Mouse (Mus musculus) kidney, adult 11 months (tissue): Measurements from ENCODE around the gene Gad2.
A peak's percentile ranks its signal among the peaks of the same experiment; 100 is the strongest.
"Not testable (repeated sequence)": the region's sequence is repeated elsewhere in the genome, so short reads cannot be mapped to it uniquely, and the experiment has no call there.

Source experiments
- DNase-seq: peaks from one replicate; pipeline ENCODE4 v3.0.0; 2022

The Gad2 gene

DNA sequence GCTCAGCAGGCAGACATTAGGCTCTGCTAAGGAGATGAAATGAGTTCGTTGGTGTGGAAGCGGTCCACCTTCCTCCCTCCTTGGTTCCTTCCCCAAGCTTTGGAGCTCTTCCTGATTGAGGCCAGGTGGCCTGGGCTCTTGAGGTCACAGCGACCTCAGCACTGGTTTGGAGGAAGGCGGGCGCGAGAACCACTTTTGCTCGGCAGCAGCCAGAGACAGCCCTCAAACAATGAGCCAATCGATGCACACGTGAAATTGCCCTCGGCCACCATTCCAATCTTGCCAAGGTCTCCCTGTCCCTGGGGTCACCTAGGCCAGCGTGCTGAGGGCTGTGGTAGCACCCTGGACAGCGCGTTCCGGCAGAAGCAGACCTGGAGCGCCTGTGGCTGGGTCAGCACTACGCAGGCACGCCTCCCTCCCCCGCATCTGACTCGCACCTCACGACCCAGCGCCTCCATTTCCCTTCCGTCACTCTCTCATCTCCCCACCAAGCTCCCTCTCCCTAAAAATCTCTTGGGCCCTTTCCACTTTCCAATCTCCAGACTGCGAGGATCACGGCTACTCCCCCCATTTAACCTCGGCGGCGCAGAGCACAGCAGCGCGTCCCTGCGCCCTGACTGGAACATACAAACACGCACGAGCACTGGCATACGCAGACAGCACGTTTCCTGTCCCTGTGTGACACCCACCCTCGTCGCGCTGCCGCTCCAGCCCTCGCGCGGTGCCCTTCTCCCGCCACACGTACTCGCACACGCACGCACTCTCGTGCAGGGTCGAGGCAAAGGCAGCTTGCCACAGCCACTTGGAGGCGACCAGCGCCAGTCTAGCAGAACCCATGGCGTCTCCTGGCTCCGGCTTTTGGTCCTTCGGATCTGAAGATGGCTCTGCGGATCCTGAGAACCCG is at the start of gene Gad2:
TSS of gene Gad2 (plus strand) at position 378 of the 904 bp plus-strand sequence.
- DNase-seq = peak; percentile 3

DNA sequence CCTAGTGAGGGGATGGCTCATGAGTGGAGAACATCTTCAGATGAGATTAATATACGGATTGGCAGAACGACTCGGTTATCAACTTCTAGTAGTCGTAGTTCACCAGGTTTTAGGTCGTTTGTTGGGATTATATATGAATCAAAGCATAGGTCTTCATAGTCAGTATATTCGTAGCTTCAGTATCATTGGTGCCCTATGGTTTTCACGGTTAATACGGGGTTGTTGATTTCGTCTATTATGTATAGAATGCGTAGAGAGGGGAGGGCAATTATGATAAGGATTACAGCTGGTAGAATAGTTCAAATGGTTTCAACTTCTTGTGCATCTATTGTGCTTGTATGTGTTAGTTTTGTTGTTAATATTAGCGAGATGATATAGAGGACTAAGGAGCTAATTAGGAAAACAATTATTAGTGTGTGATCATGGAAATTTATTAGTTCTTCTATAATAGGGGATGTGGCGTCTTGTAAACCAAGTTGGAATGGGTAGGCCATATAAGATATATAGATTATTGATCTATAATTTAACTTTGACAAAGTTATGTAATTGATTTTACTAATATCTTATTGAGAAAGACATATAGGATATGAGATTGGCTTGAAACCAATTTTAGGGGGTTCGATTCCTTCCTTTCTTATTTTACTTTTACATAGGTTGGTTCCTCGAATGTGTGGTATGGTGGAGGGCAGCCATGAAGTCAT is 34.4 kb upstream of the Gad2 start:
- not testable (repeated sequence) for DNase-seq

DNA sequence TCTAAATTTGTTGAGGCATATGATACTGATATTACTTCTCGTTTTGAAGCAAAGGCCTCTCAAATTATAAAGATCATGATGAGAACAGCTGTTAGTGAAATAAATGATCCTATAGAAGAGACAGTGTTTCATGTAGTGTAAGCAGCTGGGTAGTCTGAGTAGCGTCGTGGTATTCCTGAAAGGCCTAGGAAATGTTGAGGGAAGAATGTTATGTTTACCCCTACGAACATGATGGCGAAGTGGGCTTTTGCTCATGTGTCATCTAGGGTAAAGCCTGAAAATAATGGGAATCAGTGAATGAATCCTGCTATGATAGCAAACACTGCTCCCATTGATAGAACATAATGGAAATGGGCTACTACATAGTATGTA is 33.8 kb upstream of the Gad2 start:
- not testable (repeated sequence) for DNase-seq

DNA sequence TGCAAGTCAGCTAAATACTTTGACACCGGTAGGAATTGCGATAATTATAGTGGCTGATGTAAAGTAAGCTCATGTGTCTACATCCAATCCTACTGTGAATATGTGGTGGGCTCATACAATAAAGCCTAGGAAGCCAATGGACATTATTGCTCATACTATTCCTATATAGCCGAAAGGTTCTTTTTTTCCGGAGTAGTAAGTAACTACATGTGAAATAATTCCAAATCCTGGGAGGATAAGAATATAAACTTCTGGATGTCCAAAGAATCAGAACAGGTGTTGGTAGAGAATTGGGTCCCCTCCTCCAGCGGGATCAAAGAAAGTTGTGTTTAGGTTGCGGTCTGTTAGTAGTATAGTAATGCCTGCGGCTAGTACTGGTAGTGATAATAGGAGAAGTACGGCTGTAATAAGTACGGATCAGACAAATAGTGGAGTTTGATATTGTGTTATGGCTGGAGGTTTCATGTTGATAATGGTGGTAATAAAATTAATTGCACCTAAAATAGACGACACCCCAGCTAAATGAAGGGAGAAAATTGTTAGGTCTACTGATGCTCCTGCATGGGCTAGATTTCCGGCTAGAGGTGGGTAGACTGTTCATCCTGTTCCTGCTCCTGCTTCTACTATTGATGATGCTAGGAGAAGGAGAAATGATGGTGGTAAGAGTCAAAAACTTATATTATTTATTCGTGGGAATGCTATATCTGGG is 33.2 kb upstream of the Gad2 start:
- not testable (repeated sequence) for DNase-seq

DNA sequence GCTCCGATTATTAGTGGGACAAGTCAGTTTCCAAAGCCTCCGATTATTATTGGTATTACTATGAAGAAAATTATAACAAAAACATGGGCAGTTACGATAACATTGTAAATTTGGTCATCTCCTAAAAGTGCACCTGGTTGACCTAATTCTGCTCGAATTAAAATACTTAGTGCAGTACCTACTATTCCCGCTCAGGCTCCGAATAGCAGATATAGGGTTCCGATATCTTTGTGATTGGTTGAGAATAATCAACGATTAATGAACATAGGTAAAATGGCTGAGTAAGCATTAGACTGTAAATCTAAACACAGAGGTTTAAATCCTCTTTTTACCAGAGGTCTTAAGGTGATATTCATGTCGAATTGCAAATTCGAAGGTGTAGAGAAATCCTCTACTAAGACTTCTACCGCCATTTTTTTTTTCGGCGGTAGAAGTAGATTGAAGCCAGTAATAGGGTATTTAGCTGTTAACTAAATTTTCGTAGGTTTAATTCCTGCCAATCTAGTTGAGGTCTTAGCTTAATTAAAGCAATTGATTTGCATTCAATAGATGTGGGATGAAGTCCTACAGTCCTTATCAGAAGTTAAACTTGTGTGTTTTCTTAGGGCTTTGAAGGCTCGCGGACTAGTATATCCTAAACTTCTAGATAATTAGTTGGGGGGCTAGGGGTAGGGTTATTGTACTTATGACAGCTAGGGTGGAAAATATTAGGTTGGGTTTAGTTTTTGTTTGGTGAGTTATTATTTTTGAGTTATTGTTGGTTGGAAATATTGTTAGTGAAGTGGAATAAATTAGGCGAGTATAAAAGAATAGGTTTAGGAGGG is 32.4 kb upstream of the Gad2 start:
- not testable (repeated sequence) for DNase-seq

DNA sequence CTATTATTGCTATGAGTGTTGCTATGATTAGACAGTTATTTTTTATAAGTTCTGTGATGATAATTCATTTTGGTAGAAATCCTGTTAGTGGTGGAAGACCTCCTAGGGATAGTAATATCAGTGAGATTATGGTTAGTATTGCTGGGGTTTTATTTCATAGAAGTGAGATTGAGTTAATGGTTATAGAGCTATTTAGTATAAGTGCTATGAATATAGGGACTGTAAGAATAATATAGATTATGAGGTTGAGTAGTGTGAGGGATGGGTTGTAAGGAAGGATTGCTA is 31.9 kb upstream of the Gad2 start:
- no peak for DNase-seq

DNA sequence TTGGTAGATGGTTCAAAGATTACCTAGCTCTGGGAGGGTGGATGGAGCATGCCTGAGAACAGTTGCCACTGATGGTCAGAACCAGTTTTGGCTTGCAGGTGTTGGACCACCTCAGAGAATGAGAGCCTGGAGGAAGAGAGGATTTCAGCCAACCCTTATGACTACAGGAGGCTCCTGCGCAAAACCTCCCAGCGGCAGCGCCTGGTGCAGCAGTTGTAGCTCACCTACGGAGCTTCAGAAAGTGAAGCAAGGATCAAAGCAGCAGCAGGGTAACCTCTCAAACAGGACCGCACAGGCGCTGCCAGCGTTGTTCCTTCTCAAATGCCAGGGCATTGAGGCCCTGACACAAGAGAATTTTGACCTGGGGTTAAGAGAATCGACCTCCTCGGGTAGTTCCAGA is 4.1 kb upstream of the Gad2 start:
- no peak for DNase-seq

DNA sequence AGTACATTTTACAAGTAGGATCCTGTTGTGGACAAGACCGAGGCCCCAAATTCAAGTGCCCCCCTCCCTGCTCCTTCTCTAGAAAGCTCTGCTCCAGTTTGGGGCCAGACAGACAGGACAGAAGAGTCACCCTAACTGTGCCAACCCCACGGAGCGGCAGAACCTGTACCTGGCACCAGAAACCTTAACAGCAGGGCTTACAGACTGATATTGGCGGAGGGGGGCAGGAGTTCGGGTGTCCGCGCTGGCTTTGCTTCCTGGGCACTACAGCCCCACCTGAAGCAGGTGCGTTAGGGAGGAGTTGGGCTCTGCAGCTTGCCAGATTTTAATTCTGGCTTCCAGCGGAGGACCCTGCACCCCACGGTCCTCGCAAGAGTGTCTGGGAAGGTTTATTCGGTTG is 2.6 kb upstream of the Gad2 start:
- DNase-seq = no peak

DNA sequence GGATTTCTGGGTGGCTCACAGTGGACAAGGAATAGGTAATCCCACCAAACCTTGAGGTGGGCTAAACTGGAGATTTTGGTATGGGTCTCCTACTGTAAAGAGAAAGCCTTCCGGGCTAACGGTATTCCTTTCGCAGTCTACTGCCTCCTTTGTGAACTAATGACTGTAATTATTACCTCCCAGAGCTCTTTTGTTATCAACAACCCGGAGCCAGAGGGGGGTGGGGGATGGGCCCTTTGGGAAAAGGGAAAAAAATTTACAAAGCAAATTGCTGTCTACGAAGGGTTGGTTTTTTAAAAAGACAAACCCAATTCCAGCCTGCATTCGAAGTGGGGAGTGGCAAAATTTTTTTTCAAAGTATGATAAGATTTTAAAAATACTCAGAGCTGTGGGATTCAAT is 2.0 kb upstream of the Gad2 start:
- no peak for DNase-seq

DNA sequence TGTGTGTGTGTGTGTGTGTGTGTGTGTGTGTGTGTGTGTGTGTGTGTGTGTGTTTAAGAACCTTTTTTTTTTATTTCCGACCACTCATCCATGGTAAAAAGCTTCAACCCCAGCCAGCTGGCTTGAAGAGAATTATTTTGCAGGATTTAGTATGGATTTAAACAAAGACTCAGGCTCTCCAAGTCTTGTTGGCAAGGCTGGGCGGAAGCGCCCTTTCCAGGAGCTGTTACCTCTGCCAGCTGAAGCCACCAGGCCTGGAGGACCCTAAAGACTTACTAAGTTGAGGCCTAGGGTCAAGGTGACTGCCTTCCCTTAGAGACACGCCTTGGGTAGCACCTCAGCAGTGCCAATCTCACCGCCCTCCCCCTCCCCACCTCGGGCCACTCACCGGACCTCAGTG is 1.5 kb upstream of the Gad2 start:
- no peak for DNase-seq

DNA sequence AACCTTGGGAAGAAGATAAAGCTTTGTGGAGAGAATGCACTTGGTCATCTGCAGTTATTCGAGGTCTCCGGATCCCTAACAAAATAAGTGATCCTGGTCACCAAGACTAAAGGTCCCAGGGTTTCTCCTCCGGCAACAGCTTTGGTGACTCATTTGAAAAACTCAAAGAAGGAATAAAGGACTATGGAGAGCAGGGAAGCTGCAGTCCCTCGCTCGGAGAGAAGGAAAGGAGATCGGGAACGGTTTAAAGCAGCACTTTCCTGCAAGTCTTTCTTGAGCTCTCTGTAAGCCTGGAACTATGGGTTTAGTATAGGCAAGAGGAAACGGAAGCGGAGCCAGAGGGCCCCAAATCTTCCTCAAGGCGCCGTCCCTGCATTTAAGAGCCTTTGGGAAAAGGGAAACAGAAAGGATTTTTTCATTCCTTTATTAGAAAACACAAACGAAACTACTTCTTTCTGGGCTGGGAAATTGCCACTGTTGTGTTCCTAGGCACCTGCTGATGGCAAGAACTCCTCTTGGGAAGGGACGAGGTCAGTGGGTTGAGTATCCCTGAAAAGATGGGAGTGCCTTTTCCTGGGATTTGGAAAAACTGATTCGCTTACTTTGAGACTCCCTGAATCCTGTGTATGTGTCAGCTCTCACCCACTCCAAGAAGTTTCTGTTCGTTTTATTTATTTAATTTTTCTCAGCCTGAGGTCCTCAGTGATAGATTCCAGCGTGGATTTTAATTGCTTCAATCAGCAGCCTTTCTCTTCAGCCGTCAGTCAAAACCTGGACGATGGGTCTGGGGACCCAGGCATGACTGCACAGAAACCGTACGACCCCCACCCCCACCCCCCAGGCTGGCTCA is 802 bp upstream of the Gad2 start:
- DNase-seq = no peak

DNA sequence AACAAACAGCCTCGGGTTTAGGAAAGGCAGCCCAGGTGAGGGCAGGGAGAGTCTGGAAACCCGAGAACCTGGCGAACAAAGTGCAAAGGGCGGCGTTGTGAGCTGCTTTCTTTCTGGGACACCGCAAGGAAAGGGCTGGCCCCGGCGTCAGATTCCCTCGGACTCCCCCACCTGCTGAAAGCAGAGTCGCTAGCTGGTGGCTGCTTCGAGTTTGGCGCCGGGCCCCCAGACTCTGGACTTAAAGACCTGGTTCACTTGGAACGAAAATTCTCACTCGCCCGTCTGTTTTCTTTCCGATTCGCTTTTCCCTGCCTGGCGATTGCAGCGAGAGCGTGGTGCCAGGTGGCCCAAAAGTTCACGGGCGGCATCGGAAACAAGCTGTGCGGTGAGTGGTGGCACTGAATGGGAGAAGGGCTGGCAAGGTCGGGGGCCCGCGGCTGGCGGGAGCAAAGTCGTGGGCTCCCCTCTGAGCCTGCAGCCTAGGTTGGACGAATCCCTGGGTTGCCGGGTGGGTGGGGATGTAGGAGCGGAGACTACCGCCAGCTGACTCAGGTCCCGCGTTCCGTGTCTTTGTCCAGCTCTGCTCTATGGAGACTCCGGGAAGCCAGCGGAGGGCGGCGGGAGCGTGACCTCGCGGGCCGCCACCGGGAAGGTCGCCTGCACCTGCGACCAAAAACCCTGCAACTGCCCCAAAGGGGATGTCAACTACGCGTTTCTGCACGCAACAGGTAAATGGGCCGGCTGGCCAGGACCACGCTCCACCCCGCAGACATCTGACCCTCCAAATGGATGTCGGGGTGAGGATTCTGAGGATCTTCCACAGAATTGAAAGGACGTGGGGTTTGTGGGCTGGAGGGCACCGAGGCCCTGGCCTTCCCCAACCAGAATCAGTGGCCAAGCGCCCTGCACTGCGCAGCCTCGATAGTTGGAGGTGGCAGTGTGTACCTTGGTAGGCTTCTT is 1.4 kb downstream of the Gad2 start:
- peak; percentile 6 for DNase-seq

DNA sequence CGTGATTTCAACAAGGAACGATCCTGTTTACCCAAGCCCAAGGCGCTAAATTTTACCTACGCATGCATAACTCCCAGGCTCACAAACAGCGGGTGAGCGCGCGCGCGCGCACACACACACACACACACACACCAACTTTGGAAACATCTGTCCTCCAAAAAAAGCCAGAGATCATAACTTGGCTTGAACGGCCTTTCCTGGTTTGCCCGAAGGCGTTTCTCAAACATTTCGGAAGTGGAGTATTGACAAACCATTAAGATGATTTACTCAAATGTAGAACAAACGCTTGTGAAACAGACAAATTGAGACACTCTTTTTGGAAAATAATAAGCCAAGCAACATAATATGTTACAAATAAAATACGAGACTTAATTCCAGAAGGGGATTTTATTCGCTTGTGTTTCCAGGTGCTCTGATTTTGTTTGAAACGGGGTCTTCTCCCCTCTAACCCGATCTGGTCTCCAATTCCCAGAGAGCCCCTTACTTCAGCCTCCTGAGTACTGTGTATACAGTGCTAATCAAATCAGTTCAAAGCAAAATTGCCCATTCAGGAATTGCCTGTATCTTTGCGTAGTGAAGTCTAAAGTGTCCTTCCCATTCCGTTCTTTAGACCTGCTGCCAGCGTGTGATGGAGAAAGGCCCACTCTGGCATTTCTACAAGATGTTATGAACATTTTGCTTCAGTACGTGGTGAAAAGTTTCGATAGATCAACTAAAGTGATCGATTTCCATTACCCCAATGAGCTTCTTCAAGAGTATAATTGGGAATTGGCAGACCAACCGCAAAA is 2.4 kb downstream of the Gad2 start:
- DNase-seq = no peak

DNA sequence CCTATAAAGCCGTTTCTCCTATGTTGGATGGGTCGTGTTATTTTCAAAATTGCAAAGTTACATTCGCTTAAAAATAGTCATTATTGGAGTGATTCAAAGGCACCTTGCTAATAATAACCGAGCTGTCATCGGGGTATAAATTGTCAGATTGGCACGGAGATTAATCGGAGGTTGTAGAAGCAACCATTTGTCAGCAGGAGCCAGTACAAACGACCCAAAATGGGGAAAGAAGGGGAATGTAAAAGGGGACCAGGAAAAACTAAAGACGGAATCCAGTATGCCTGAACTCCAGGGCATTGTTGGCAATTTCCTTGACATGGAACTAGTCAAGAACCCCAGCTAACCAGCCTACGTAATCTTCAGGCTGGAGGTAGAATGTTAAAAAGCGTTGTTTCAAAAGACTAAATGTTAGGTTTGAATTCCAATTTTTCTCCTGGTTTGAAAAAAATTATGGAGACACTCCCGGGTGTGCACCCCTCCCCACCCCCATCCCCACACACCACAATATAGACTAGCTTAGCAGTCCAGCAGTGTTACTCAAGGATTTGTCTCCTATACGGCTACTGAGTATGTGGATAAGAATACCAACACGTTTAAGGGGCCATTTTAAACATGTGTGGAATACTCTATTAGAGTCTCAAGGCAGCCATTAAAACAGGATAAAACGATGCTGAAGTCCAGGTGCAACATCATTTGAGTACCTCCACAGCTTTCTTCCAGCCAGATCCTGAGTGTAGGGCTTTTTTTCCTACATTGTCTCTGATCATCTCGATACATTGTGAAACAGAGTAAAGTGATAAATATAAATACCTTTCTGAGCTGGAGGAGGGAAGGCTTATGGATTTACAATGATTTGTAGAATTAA is 3.3 kb downstream of the Gad2 start:
- no peak for DNase-seq

DNA sequence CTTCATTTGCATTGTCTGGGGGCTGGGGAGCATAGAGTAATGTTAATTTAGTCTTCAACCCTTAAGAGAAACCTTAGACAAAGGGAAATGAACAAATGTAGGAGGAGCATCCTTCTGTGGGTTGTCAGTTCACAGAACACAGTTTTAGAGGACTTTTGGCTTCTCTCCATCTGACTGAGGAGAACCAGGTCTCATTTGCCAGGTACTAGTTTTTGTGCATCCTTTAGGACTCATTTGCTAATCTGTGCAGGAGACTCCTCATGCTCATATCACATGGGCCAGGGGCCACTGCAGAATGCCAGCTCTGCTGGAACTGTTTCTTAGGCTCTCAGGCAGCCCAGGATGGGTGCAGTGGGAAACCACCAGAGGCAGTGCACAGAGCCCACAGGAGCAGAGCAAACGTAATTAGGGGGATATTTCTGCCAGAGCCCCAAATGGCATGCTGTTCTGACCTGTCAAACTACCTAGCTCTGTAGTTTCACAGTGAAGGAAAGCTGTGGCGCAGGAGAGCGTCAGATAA is 5.2 kb downstream of the Gad2 start:
- no peak for DNase-seq

DNA sequence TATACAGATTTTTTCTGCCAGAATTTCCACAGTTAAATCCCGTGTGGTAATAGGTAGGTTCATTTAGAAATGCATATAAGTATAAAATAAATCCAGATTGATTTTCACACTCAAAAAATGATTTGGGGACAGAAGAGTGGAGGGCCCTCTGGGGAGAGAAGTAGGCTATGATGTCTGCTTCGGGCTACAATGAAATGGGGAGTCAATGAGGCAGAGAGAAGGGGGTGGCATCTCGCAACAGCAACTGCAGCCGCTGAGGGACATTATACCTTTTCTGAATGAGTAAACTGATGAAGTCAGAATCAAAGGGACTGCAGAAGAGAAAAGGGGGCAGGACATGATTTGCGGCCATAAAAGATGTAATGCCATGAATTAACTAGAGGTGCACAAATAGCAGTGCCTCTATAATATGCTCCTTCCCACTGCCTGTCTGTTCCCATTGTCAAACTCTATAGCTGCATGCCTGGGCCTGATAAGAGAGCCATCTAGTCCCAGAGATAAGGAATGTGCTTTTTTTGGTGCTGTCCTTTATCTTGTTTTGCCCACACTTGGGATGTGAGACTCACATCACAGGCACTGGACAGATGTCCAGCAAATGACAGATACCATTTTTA is 5.9 kb downstream of the Gad2 start:
- DNase-seq = no peak

DNA sequence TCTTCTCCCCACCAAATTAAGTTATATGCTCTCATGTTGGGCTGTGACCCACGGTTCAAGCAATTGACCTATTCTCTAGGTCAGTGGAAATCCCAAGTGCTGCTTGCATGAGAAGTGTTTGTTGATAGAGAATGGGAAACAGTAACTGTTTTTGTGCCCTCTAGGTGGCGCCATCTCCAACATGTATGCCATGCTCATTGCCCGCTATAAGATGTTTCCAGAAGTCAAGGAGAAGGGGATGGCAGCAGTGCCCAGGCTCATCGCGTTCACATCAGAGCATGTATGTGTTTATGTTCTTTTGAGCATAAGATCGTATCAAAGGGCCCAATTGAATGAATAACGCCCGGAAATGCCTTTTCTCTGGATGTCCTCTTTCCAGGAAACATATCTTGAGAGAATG is 12.8 kb downstream of the Gad2 start:
- no peak for DNase-seq

DNA sequence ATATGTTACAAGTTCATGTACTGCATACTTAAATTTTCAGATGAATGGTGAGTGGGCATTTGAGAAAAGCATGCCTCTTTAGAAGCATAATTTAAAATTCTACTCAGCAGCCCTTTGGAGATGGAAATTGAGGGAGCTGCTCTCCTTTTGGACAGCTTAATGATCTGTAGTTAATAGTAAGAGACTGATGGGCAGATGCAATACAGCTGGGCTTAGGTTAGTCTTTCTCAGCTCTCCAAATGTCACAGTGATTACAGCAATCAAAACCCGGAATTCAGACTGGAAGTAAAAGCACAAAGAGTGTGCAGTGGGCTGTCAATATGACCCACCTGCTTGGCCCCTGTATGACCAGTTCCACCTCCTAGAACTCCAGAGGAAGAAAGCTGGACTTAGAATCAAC is 24.1 kb downstream of the Gad2 start:
- no peak for DNase-seq
